Mouse (Mus musculus): ENCODE measurements around the gene Tm7sf2. TPM values are rescaled to one million over a fixed set of nuclear protein-coding genes. Genes with fewer than 3 reads are reported as not detected.

Gene Tm7sf2
- polyA plus RNA-seq, 1 experiment from 2014 or later, result 41.0 TPM

GRCm38 (mm10) chr19:6085417-6085879, 17.3 kb upstream of the Tm7sf2 start:
- Histone ChIP-seq H3K4me1 (peaks cover 26% of the 10 kb centered on the region), H3K9me3 (no peaks in the 10 kb centered on the region), H3K27ac (replicated peaks) (0 out of 2 replicates have a peak overlapping the region, but pooled peaks have one; percentile 49), H3K9ac (replicated peaks) (peak overlapping the region; percentile 56), H3K36me3 (peaks cover 61% of the 10 kb centered on the region), H3K27me3 (no peaks in the 10 kb centered on the region), H3K4me2 (replicated peaks) (peak overlapping the region; percentile 89), H3K4me3 (peak overlapping the region; percentile 79)
- peak; percentile 64 for ATAC-seq (ENCODE audit: low FRiP score, low read depth)
- WGBS, result under 1% methylated on average over 17 of the region's 17 CpGs

DNA sequence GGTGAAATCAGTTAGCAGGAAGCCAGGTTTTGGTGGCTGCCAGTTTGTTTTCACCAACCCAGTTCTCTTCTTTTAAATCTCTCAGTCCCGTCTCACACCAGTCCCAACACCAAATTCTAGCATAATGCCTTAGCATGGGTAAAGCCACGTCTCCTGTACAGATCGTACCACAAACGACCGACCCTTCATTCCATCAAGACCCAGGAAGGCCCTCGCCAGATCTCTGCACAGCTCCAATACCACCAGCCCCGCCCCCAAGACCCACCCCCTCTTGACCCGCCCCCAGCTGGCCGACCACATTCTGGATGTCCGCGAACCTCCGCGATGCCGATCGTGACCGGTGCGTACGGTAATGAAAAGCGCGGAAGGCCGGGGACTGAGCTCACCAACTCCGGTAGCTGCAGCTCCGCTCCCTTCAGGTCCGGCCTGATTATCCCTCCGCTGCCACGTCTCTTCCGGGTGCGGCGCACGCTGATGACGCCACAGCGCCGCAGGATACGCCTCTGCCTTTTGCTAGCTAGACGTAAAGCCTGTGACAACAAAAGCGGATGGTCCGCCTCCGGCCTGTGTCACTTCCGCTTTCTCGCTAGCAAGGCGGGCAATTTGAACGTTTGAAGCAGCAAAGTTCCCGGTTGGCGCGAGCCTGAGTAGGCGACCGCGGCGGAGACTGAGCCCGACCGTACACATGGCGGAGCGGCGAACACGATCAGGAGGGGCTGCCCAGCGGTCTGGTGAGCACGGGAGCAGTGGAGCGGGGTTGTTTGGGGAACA, 16.5 kb upstream of the Tm7sf2 start, which contains the start of the genes Zfpl1 and Cdca5:
Gene Zfpl1, minus strand, starts transcription at position 479 of the 771 bp plus-strand sequence.
Gene Cdca5, plus strand, starts transcription at position 506 of the 771 bp plus-strand sequence.
- Histone ChIP-seq H3K9me3 (no peaks in the 10 kb centered on the region), H3K27me3 (no peaks in the 10 kb centered on the region), H3K27ac (replicated peaks) (0 out of 2 replicates have a peak within 1 kb of the TSS, but pooled peaks have one; percentile 49), H3K4me1 (peaks cover 26% of the 10 kb centered on the region), H3K4me3 (peak within 1 kb of the TSS; percentile 79), H3K9ac (replicated peaks) (peak within 1 kb of the TSS; percentile 81), H3K36me3 (peaks cover 62% of the 10 kb centered on the region), H3K4me2 (replicated peaks) (peak within 1 kb of the TSS; percentile 89)
- under 1% methylated on average over 58 of the region's 58 CpGs for WGBS
- ATAC-seq (ENCODE audit: low FRiP score, low read depth), result peak; percentile 90

- H3K4me3 ChIP-seq, result no peak within 1 kb of the TSS
- ATAC-seq (ENCODE audit: low FRiP score, low read depth), result no peak
- no peak within 1 kb of the TSS for H3K4me2 ChIP-seq (replicated peaks)
- 89% methylated on average over 9 of the region's 9 CpGs for WGBS
- peaks cover 30% of the 10 kb centered on the region for H3K4me1 ChIP-seq
- H3K27me3 ChIP-seq, result no peaks in the 10 kb centered on the region
- peaks cover 43% of the 10 kb centered on the region for H3K36me3 ChIP-seq
- no peaks in the 10 kb centered on the region for H3K9me3 ChIP-seq
- H3K9ac ChIP-seq (replicated peaks), result no peak within 1 kb of the TSS
- H3K27ac ChIP-seq (replicated peaks), result no peak within 1 kb of the TSS
Measured at GRCm38 (mm10) chr19:6082156-6082555, 14.0 kb upstream of the Tm7sf2 start, which contains the start of gene Gm28374. Gene Gm28374, minus strand, starts transcription at chr19:6082256.

- no peak within 1 kb of the TSS; the same call in 1 of the 2 replicates for H3K9ac ChIP-seq (replicated peaks)
- H3K27me3 ChIP-seq, result no peaks in the 10 kb centered on the region
- 97% methylated on average over 12 of the region's 12 CpGs for WGBS
- H3K4me3 ChIP-seq, result no peak within 1 kb of the TSS
- H3K4me1 ChIP-seq, result peaks cover 28% of the 10 kb centered on the region
- no peak within 1 kb of the TSS for H3K4me2 ChIP-seq (replicated peaks)
- H3K36me3 ChIP-seq, result peaks cover 35% of the 10 kb centered on the region
- no peaks in the 10 kb centered on the region for H3K9me3 ChIP-seq
- ATAC-seq (ENCODE audit: low FRiP score, low read depth), result no peak
- no peak within 1 kb of the TSS for H3K27ac ChIP-seq (replicated peaks)
Measured at GRCm38 (mm10) chr19:6079983-6080480, 11.9 kb upstream of the Tm7sf2 start, which contains the start of gene Tmem262. Gene Tmem262, plus strand, starts transcription at chr19:6080033.

GRCm38 (mm10) chr19:6076564-6077393, 8.6 kb upstream of the Tm7sf2 start, which contains the start of gene Vps51:
Gene Vps51, minus strand, starts transcription at chr19:6077231.
- WGBS, result 1% methylated on average over 33 of the region's 33 CpGs
- ATAC-seq (ENCODE audit: low FRiP score, low read depth), result peak; percentile 86

DNA sequence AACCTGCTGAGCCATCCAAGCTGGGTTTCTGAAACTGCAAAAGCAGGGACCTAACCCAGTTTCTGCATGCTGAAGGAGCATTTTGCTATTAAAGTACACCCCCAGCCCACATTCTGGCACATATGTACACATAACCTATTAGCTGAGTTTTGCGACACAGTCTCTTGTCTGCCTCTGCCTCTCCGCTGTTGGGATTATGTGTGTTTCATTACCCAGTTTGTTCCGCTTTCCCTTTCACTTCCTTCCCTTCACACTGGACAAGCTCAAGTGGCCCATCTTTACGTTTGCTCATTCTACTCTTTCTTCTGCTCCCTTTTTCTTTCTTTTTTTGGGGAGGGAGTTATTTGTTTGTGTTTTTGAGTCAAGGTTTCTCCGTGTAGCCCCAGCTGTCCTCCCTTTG, 5.7 kb upstream of the Tm7sf2 start:
- Histone ChIP-seq H3K27ac (replicated peaks) (no peak overlapping the region), H3K4me2 (replicated peaks) (no peak overlapping the region), H3K36me3 (peaks cover 42% of the 10 kb centered on the region), H3K4me3 (no peak overlapping the region), H3K9me3 (no peaks in the 10 kb centered on the region), H3K9ac (replicated peaks) (no peak overlapping the region), H3K4me1 (peaks cover 17% of the 10 kb centered on the region), H3K27me3 (no peaks in the 10 kb centered on the region)
- 92% methylated on average over 5 of the region's 5 CpGs for WGBS
- ATAC-seq (ENCODE audit: low FRiP score, low read depth), result no peak

More at GRCm38 (mm10) chr19:6076564-6077393, 8.6 kb upstream of the Tm7sf2 start, which contains the start of gene Vps51:
- H3K27ac ChIP-seq (replicated peaks), result peak within 1 kb of the TSS; percentile 85
- peaks cover 17% of the 10 kb centered on the region for H3K4me1 ChIP-seq
- peak within 1 kb of the TSS; percentile 82 for H3K9ac ChIP-seq (replicated peaks)
- peak within 1 kb of the TSS; percentile 80 for H3K4me3 ChIP-seq
- H3K27me3 ChIP-seq, result no peaks in the 10 kb centered on the region
- H3K36me3 ChIP-seq, result peaks cover 36% of the 10 kb centered on the region
- no peaks in the 10 kb centered on the region for H3K9me3 ChIP-seq
- peak within 1 kb of the TSS; percentile 91 for H3K4me2 ChIP-seq (replicated peaks)

- Histone ChIP-seq H3K27me3 (no peaks in the 10 kb centered on the region), H3K27ac (replicated peaks) (no peak overlapping the region), H3K9me3 (no peaks in the 10 kb centered on the region), H3K4me3 (no peak overlapping the region), H3K9ac (replicated peaks) (no peak overlapping the region), H3K4me2 (replicated peaks) (no peak overlapping the region), H3K4me1 (peaks cover 25% of the 10 kb centered on the region), H3K36me3 (peaks cover 44% of the 10 kb centered on the region)
- WGBS, result 96% methylated on average over 19 of the region's 19 CpGs
- ATAC-seq (ENCODE audit: low FRiP score, low read depth), result no peak
Measured at GRCm38 (mm10) chr19:6071261-6071660, 3.1 kb upstream of the Tm7sf2 start.

GRCm38 (mm10) chr19:6070571-6071250, 2.5 kb upstream of the Tm7sf2 start:
- H3K4me2 ChIP-seq (replicated peaks), result no peak overlapping the region
- no peak overlapping the region for H3K9ac ChIP-seq (replicated peaks)
- peaks cover 44% of the 10 kb centered on the region for H3K36me3 ChIP-seq
- no peak overlapping the region for H3K4me3 ChIP-seq
- H3K27me3 ChIP-seq, result no peaks in the 10 kb centered on the region
- H3K4me1 ChIP-seq, result peaks cover 23% of the 10 kb centered on the region
- WGBS, result 92% methylated on average over 31 of the region's 31 CpGs
- no peaks in the 10 kb centered on the region for H3K9me3 ChIP-seq
- H3K27ac ChIP-seq (replicated peaks), result no peak overlapping the region
- ATAC-seq (ENCODE audit: low FRiP score, low read depth), result no peak

GRCm38 (mm10) chr19:6069851-6070250, 1.7 kb upstream of the Tm7sf2 start:
- Histone ChIP-seq H3K9me3 (no peaks in the 10 kb centered on the region), H3K4me2 (replicated peaks) (no peak overlapping the region), H3K4me1 (peaks cover 20% of the 10 kb centered on the region), H3K27ac (replicated peaks) (no peak overlapping the region), H3K36me3 (peaks cover 41% of the 10 kb centered on the region), H3K9ac (replicated peaks) (no peak overlapping the region), H3K27me3 (no peaks in the 10 kb centered on the region), H3K4me3 (no peak overlapping the region)
- WGBS, result 90% methylated on average over 10 of the region's 10 CpGs
- no peak for ATAC-seq (ENCODE audit: low FRiP score, low read depth)

DNA sequence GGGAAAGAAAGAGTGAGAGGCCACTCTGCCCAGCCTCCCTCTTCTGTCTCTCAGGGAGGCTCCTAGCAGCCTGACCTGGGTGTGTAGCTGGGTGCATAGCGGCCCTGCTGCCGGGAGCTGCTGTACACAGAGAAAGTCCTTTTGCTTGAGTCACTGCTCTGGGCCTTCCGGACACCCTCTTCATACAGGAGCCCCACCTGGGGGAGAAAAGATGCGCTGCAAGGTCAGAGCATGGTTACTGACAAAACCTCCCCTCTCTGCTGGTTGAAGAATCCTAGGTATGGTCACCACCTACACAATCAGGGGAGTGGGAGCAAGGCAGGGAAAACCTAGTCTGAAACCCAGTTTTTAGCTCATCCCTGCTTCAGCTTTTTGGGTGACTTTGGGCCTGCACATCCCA, 778 bp upstream of the Tm7sf2 start:
- no peak overlapping the region for H3K4me2 ChIP-seq (replicated peaks)
- H3K36me3 ChIP-seq, result peaks cover 33% of the 10 kb centered on the region
- H3K27me3 ChIP-seq, result no peaks in the 10 kb centered on the region
- H3K9me3 ChIP-seq, result no peaks in the 10 kb centered on the region
- H3K9ac ChIP-seq (replicated peaks), result no peak overlapping the region
- ATAC-seq (ENCODE audit: low FRiP score, low read depth), result no peak
- no peak overlapping the region for H3K4me3 ChIP-seq
- no peak overlapping the region for H3K27ac ChIP-seq (replicated peaks)
- 85% methylated on average over 4 of the region's 4 CpGs for WGBS
- H3K4me1 ChIP-seq, result peaks cover 20% of the 10 kb centered on the region
